Mouse (Mus musculus): ENCODE results near the gene Gm13119. TPM values are rescaled to one million over a fixed set of nuclear protein-coding genes. Genes with fewer than 3 reads are reported as not detected.

The Gm13119 gene
- polyA plus RNA-seq, 1 experiment from 2014 or later = not detected

DNA sequence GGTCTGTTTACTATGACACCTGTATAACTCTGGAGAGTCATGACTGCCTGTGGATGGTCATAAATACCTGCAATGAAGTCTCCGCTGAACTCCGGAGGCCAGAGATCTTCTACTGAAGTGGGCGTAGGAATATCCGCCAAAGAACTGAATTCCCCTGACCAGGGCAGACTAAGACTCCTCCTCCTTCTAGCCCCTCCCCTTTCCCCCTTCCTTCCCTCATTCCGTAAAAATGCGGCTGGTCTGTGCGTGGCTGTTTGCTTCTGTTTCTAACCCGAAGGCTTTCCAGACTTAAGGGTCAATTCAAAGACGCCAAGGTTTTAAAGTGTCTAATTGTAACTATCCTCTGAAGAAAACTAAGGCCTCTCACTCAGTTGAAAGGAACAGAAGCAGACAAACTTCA is 50.5 kb downstream of the Gm13119 start, which contains the start of gene Pramef12:
TSS of gene Pramef12 (minus strand) at position 175 of the 400 bp plus-strand sequence.
- WGBS = 72% methylated on average over 9 of the region's 9 CpGs
- no peak within 1 kb of the TSS for H3K9ac ChIP-seq (ENCODE audit: low read depth, low read length)
- no peak within 1 kb of the TSS for H3K4me2 ChIP-seq (ENCODE audit: low read depth, low read length)
- peaks cover 5% of the 10 kb centered on the region; the same call in 1 of the 2 replicates for H3K4me1 ChIP-seq (ENCODE audit: control insufficient read depth, insufficient read depth, low read length)
- no peaks in the 10 kb centered on the region for H3K36me3 ChIP-seq (ENCODE audit: control insufficient read depth, insufficient read depth, low read length)
- no peaks in the 10 kb centered on the region for H3K27me3 ChIP-seq (replicated peaks; ENCODE audit: control insufficient read depth, insufficient read depth, low read length)
- H3K9me3 ChIP-seq (ENCODE audit: control insufficient read depth, low read length) = no peaks in the 10 kb centered on the region
- H3K27ac ChIP-seq (ENCODE audit: low read length) = no peak within 1 kb of the TSS
- H3K4me3 ChIP-seq (ENCODE audit: low read length) = no peak within 1 kb of the TSS
- no peak for ATAC-seq

Other genes with a start within 250 kb of the Gm13119 start
- gene Oog3, start 195.3 kb upstream of the Gm13119 start, polyA plus RNA-seq (2015; fragmentation: Nextera tagmentation; extraction: Ambion mirVana) = not detected in 2 replicates
- gene Oog2, start 167.2 kb upstream of the Gm13119 start, polyA plus RNA-seq (2015; fragmentation: Nextera tagmentation; extraction: Ambion mirVana) = not detected in 2 replicates
- gene C87977, start 144.6 kb upstream of the Gm13119 start, polyA plus RNA-seq (2015; fragmentation: Nextera tagmentation; extraction: Ambion mirVana) = not detected in 2 replicates
- not detected in 2 replicates for gene Pramel5, start 77.5 kb upstream of the Gm13119 start, polyA plus RNA-seq (2015; fragmentation: Nextera tagmentation; extraction: Ambion mirVana)
- gene Gm13128, start 27.7 kb upstream of the Gm13119 start, polyA plus RNA-seq (2015; fragmentation: Nextera tagmentation; extraction: Ambion mirVana) = not detected in 2 replicates
- gene Pramef20, start 20.0 kb downstream of the Gm13119 start, polyA plus RNA-seq (2015; fragmentation: Nextera tagmentation; extraction: Ambion mirVana) = not detected in 2 replicates
- 0.07 TPM in 1 of 2 replicates, not detected in the other for gene Pramef12, start 50.5 kb downstream of the Gm13119 start, polyA plus RNA-seq (2015; fragmentation: Nextera tagmentation; extraction: Ambion mirVana)
- not detected in 2 replicates for gene 1700012P22Rik, start 80.8 kb downstream of the Gm13119 start, polyA plus RNA-seq (2015; fragmentation: Nextera tagmentation; extraction: Ambion mirVana)
- not detected in 2 replicates for gene Gm9944, start 95.4 kb downstream of the Gm13119 start, polyA plus RNA-seq (2015; fragmentation: Nextera tagmentation; extraction: Ambion mirVana)
- not detected in 2 replicates for gene Aadacl3, start 105.8 kb downstream of the Gm13119 start, polyA plus RNA-seq (2015; fragmentation: Nextera tagmentation; extraction: Ambion mirVana)
- not detected in 2 replicates for gene 9430007A20Rik, start 161.9 kb downstream of the Gm13119 start, polyA plus RNA-seq (2015; fragmentation: Nextera tagmentation; extraction: Ambion mirVana)
- gene Gm13124, start 207.2 kb downstream of the Gm13119 start, polyA plus RNA-seq (2015; fragmentation: Nextera tagmentation; extraction: Ambion mirVana) = not detected in 2 replicates

All from intestine, embryonic 16.5 days (tissue).